Mouse (Mus musculus) stomach, embryonic 15.5 days (tissue): ENCODE data around the gene Rab44. TPM values are rescaled to one million over a fixed set of nuclear protein-coding genes. Genes with fewer than 3 reads are reported as not detected.
"Not testable (repeated sequence)": the region's sequence is repeated elsewhere in the genome, so short reads cannot be mapped to it uniquely, and the experiment has no call there.

ENCODE experiments used
- ATAC-seq: fragments of 200-750 bp; cut with Nextera tagmentation; 2 replicates; pipeline ENCODE4 v1.8.0; 2017; ENCODE audit warnings: low read depth, moderate number of reproducible peaks, moderate TSS enrichment; ENCODE audit not compliant: insufficient read depth, low FRiP score
- H3K27ac ChIP-seq: fragments of 300-500 bp; sonication (generic); 2 replicates; pipeline ENCODE4 v1.5.1; 2015; ENCODE audit warnings: mild to moderate bottlenecking, inconsistent platforms
- H3K27me3 ChIP-seq: fragments of 300-500 bp; sonication (generic); replicated peaks from 2 replicates; pipeline ENCODE4 v1.6.1; 2015; ENCODE audit warnings: inconsistent platforms
- H3K36me3 ChIP-seq: fragments of 300-500 bp; sonication (generic); 2 replicates; pipeline ENCODE4 v1.6.1; 2015; ENCODE audit warnings: inconsistent platforms
- H3K4me1 ChIP-seq: fragments of 300-500 bp; sonication (generic); 2 replicates; pipeline ENCODE4 v1.6.1; 2015; ENCODE audit warnings: inconsistent platforms
- H3K4me2 ChIP-seq: fragments of 300-500 bp; sonication (generic); 2 replicates; pipeline ENCODE4 v1.6.1; 2015; ENCODE audit warnings: mild to moderate bottlenecking, inconsistent platforms
- H3K4me3 ChIP-seq: fragments of 300-500 bp; sonication (generic); replicated peaks from 2 replicates; pipeline ENCODE4 v1.5.1; 2015; ENCODE audit warnings: inconsistent platforms
- H3K9ac ChIP-seq: fragments of 300-500 bp; sonication (generic); 2 replicates; pipeline ENCODE4 v1.6.1; 2015; ENCODE audit warnings: inconsistent platforms
- H3K9me3 ChIP-seq: fragments of 300-500 bp; sonication (generic); 2 replicates; pipeline ENCODE4 v1.6.1; 2016; ENCODE audit warnings: inconsistent platforms
- WGBS: fragments of 180-500 bp; shearing (Covaris S2); methylation state at CpG from one replicate; pipeline ENCODE4 v1.1.7; 2015; 5-methylcytosine and 5-hydroxymethylcytosine counted together
- polyA plus RNA-seq: library from polyadenylated mRNA; unstranded; fragments of >200 nt; fragmentation: Nextera tagmentation; extraction: Ambion mirVana; gene quantifications from 2 replicates; pipeline ENCODE4 v1.2.1, GENCODE M21; 2015

The Rab44 gene
- polyA plus RNA-seq: 1.5 and 2.3 TPM in 2 replicates

DNA sequence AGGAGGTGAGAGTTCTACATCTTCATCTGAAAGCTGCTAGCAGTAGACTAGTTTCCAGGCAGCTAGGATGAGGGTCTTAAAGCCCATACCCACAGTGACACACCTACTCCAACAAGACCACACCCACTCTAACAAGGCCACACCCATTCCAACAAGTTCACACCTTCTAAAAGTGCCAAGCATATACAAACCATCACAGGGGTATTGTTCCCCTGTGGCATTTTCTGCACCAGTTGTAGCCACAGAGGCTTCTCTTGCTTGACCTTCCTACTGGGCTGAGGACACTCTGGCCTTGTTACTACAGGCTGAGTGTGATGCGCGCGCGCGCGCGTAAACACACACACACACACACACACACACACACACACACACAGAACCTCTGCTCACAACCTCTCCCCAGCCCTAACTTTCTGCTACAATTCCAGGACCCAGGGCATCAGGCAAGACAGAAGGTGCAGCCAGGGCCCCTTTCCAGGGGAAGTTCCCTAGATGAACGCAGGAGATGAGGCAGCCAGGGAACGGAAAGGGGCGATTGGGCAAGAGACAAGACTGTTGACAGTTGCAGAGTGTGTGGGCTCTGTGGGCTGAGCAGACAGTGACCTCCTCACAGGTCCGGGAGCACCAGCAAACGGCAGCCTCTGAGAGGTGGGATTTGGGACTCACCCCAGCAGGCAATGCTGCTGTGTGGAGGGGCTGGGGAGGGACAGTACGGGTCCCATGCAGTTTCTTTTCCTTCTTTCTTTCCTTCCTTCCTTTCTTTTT, at the start of gene Rab44:
TSS of gene Rab44 (plus strand) at position 555 of the 762 bp plus-strand sequence.
- Histone ChIP-seq H3K9ac (no peak within 1 kb of the TSS), H3K36me3 (no peaks in the 10 kb centered on the region), H3K4me3 (no peak within 1 kb of the TSS), H3K27me3 (no peaks in the 10 kb centered on the region), H3K27ac (no peak within 1 kb of the TSS), H3K4me2 (no peak within 1 kb of the TSS), H3K9me3 (no peaks in the 10 kb centered on the region), H3K4me1 (no peaks in the 10 kb centered on the region)
- WGBS: 77% methylated on average over 13 of the region's 13 CpGs
- no peak for ATAC-seq

DNA sequence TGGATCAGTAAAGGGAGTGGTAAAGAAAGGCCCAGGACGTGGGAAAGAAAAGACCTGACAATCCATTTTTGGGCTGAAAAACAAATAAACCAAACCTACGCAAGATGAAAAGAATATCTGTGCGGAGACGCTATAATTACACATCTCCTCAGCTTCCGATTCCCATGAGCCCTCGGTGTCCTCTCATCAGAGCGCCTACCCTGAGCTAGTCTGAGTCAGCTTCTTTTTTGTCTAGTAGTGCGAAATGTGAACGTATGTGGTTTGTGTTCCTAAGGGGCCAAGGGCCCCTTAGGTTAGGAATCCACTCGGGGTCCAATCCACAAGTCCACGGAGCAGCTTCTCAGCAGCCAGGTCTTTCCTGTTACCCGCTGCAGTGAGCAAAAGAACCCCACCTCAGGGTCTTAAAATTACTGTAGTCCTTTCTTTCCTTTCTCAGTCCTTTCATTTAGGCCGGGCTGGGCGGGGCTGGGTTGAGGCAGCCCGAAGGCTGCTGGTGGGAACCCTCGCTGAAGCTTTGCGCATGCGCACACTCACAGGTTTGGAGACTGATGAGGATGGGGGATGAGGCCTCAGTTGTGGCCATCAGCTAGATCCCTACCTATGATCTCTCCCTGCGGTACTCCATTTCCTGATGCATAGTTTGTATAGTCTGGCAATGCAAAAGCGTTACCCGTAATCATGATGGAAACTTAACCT, 48.6 kb upstream of the Rab44 start:
- no peak overlapping the region for H3K4me3 ChIP-seq
- no peaks in the 10 kb centered on the region for H3K27me3 ChIP-seq
- ATAC-seq: no peak
- H3K9me3 ChIP-seq: no peaks in the 10 kb centered on the region
- no peak overlapping the region for H3K9ac ChIP-seq
- no peak overlapping the region for H3K4me2 ChIP-seq
- WGBS: 79% methylated on average over 21 of the region's 21 CpGs
- H3K27ac ChIP-seq: no peak overlapping the region
- H3K4me1 ChIP-seq: peaks cover 10% of the 10 kb centered on the region; the same call in 1 of the 2 replicates
- H3K36me3 ChIP-seq: no peaks in the 10 kb centered on the region

DNA sequence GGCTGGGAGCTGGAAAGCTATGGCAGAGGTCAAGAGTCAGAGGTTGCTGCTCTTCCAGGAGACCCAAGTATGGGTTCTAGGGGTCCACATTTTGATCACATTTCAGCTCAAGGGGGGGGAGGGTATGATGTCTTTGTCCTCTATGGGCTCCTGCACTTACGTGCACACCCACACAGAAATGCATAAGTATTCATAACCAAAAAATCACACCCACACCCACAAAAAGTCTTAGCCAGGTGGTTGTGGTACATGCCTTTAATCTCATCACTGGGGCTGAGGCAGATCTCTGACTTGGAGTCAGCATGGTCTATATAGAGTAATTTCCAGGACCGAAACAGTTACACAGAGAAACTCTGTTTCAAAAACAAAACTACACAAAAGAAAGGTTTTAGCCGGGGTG, 48.0 kb upstream of the Rab44 start:
- no peak overlapping the region for H3K9ac ChIP-seq
- H3K36me3 ChIP-seq: no peaks in the 10 kb centered on the region
- 92% methylated on average over 3 of the region's 3 CpGs for WGBS
- ATAC-seq: no peak
- H3K4me2 ChIP-seq: no peak overlapping the region
- peaks cover 10% of the 10 kb centered on the region; the same call in 1 of the 2 replicates for H3K4me1 ChIP-seq
- H3K27me3 ChIP-seq: no peaks in the 10 kb centered on the region
- H3K4me3 ChIP-seq: no peak overlapping the region
- no peak overlapping the region for H3K27ac ChIP-seq
- H3K9me3 ChIP-seq: no peaks in the 10 kb centered on the region

DNA sequence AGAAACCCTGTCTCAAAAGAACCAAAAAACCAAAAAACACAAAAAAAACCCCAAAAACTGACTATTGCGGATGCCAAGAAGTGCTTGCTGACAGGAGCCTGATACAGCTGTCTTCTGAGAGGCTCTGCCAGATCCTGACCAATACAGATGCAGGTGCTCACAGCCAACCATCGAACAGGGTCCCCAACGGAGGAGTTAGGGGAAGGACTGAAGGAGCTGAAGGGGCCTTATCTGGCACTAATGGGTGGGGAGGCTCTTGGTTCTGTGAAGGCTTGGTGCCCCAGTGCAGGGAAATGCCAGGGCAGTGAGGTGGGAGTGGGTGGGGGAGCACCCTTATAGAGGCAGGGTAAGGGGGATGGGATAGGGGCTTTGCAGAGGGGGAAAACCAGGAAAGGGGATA, 46.5 kb upstream of the Rab44 start:
- WGBS: 66% methylated on average over 3 of the region's 3 CpGs
- not testable (repeated sequence) for H3K27ac ChIP-seq, ATAC-seq, H3K4me2 ChIP-seq, H3K4me1 ChIP-seq, H3K36me3 ChIP-seq, H3K9ac ChIP-seq, H3K9me3 ChIP-seq, H3K27me3 ChIP-seq, H3K4me3 ChIP-seq

DNA sequence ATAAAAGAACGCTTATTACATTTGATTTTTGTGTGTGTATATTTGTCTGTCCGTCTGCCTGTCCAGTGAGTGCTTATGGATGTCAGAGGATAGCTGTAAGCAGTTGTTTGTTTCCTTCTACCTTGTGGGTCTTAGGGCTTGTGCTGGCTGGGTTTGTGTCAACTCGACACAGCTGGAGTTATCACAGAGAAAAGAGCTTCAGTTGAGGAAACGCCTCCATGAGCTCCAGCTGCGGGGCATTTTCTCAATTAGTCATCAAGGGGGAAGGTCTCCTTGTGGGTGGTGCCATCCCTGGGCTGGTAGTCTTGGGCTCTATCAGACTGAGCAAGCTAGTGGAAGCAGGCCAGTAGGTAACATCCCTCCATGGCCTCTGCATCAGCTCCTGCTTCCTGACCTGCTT, 46.1 kb upstream of the Rab44 start:
- no peak overlapping the region for H3K27ac ChIP-seq
- no peak for ATAC-seq
- H3K27me3 ChIP-seq: no peaks in the 10 kb centered on the region
- no peak overlapping the region for H3K4me3 ChIP-seq
- H3K9me3 ChIP-seq: no peaks in the 10 kb centered on the region
- peaks cover 8% of the 10 kb centered on the region; the same call in 1 of the 2 replicates for H3K4me1 ChIP-seq
- H3K4me2 ChIP-seq: no peak overlapping the region
- 61% methylated on average over 5 of the region's 5 CpGs for WGBS
- H3K36me3 ChIP-seq: no peaks in the 10 kb centered on the region
- H3K9ac ChIP-seq: no peak overlapping the region

DNA sequence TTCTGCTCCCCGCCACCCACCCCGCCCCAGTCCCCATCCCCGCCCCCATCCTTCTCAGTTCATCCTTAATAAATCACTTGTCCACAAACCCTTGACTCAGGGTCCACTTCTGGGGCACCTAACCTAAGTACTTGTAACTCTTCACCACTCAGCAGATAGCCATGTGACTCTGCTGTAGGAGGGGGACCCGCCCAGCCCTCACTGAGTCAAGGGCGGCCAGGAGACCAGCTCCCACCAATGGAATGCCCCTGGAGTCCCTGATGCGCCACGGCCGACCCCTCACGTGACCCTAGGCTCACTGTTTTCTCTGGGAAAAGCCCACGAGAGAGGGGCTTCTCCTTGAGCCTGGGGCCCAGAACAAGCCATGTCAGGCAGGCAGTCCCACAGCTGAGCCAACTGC, 44.9 kb upstream of the Rab44 start:
- no peak overlapping the region for H3K4me2 ChIP-seq
- no peak overlapping the region for H3K9ac ChIP-seq
- H3K9me3 ChIP-seq: no peaks in the 10 kb centered on the region
- H3K4me3 ChIP-seq: no peak overlapping the region
- peaks cover 12% of the 10 kb centered on the region; the same call in 1 of the 2 replicates for H3K4me1 ChIP-seq
- ATAC-seq: no peak
- no peak overlapping the region for H3K27ac ChIP-seq
- H3K36me3 ChIP-seq: no peaks in the 10 kb centered on the region
- H3K27me3 ChIP-seq: no peaks in the 10 kb centered on the region
- 66% methylated on average over 10 of the region's 10 CpGs for WGBS

DNA sequence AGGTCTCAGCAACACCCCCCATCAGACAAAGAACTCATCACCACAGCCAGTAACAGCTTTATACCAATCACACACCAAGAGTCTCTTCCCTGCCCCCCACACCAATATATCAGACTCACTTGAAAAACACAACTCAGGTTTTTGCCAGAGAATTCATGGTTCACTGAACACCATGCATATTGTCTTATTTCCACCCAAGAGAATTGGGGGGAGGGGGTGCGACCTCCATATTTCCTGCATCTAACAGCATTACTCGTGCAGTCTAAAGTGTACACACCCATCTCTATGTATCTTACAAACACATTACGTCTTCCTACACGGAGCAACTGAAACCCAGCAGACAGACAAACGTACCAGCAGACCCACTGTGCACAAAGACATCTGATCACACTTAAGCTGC, 42.1 kb upstream of the Rab44 start:
- Histone ChIP-seq H3K4me1 (peaks cover 12% of the 10 kb centered on the region; the same call in 1 of the 2 replicates), H3K27ac (no peak overlapping the region), H3K27me3 (no peaks in the 10 kb centered on the region), H3K36me3 (no peaks in the 10 kb centered on the region), H3K9me3 (no peaks in the 10 kb centered on the region), H3K4me3 (no peak overlapping the region), H3K9ac (no peak overlapping the region), H3K4me2 (no peak overlapping the region)
- 61% methylated on average over 5 of the region's 5 CpGs for WGBS
- no peak for ATAC-seq

DNA sequence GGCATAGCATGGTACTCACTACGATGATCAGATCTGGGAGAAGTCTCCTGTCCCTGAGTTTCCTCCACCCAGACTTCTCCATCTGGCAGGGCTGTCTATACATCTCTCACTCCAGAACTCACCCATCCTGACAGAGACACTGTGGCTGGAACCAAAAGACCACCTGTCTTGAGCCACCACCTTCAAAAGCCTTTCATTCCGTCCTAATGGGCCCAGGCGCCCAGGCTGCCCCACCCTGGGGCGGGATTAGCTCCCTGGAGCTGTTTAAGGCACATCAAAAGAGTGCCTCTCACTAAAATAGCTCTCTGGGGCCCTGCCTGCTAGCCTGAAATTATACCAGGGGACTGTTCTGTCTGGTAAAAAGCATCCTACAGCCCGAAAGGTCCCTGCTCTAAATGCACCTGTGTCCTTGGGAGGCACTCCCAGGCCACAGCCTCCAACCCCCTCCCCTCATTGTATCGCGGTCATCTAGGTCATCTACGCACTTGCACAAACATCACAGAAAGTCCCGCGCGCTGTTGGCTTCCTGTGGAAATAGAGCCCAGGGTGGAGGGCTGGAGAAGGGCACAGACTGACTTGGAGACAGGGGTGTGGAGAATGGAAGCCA, 41.1 kb upstream of the Rab44 start:
- Histone ChIP-seq H3K36me3 (no peaks in the 10 kb centered on the region), H3K9me3 (no peaks in the 10 kb centered on the region), H3K27me3 (no peaks in the 10 kb centered on the region), H3K9ac (no peak overlapping the region), H3K27ac (no peak overlapping the region), H3K4me1 (peaks cover 12% of the 10 kb centered on the region; the same call in 1 of the 2 replicates), H3K4me3 (no peak overlapping the region), H3K4me2 (no peak overlapping the region)
- ATAC-seq: no peak
- 17% methylated on average over 11 of the region's 11 CpGs for WGBS

DNA sequence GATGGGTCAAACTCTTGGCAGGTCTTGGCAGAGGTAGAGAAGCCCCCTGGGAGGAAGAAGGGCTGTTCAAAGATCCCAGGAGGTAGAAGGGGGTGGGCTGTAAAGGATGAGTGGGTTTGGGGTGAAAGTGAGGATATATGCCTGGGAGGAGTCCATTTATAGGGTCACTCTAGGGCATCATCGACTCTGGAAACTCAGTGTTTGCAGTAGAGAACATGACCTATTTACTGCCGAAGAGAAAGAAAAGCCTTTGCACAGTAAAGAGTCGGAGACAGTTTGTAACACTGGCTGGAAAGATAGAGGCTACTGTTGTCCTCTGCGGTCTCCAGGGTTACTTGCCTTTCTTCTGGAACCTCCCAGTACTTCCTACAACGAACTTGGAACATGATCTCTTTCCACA, 40.6 kb upstream of the Rab44 start:
- Histone ChIP-seq H3K4me1 (peaks cover 15% of the 10 kb centered on the region; the same call in 1 of the 2 replicates), H3K4me2 (no peak overlapping the region)
- ATAC-seq: no peak

DNA sequence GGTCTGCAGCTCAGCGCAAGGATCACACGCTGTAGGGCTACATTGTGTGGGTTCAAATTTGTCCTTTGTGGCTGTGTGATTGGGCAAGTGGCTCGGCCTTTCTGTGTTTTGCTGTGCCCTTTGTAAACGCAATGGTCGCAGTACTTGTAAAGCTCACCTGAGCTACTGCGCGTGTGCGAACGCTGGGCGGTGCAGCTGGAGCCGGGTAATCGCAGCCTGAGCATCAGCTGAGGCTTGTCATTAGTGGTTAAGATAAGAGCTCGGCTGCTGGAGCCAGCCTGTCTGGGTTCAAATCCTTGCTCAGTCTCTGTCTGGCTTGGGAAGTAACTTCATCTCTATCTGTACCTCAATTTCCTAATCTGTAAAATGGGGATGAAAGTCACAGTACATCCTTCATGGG, 39.9 kb upstream of the Rab44 start:
- ATAC-seq: no peak
- Histone ChIP-seq H3K4me1 (peaks cover 21% of the 10 kb centered on the region; the same call in 1 of the 2 replicates), H3K27me3 (no peaks in the 10 kb centered on the region), H3K4me3 (no peak overlapping the region), H3K4me2 (no peak overlapping the region), H3K36me3 (no peaks in the 10 kb centered on the region), H3K9ac (no peak overlapping the region), H3K9me3 (no peaks in the 10 kb centered on the region), H3K27ac (no peak overlapping the region)
- WGBS: 68% methylated on average over 13 of the region's 13 CpGs

More for the DNA sequence above, 40.6 kb upstream of the Rab44 start:
- 41% methylated on average over 5 of the region's 5 CpGs for WGBS
- H3K9me3 ChIP-seq: no peaks in the 10 kb centered on the region
- H3K27ac ChIP-seq: no peak overlapping the region
- H3K9ac ChIP-seq: no peak overlapping the region
- H3K4me3 ChIP-seq: no peak overlapping the region
- no peaks in the 10 kb centered on the region for H3K36me3 ChIP-seq
- no peaks in the 10 kb centered on the region for H3K27me3 ChIP-seq

DNA sequence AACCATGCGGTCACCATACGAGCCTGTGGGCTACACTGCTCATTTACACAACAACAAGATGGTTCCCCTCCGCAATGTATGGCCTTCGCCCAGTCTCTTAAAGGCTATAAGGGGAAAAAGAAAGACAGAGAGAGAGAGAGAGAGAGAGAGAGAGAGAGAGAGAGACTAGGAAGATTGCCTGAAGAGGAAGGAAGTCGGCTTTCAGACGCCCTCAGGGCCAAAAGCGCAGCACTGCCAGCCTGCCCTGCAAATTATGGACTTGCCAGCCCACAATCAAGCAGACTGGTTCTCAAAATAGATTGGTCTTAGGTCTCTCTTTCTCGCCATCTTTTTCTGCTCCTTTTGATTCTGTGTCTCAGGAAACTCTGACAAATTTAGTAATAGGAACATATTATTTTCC, 37.7 kb upstream of the Rab44 start:
- H3K27ac ChIP-seq: no peak overlapping the region
- 0 out of 2 replicates have a peak, but pooled peaks cover 5% of the 10 kb centered on the region for H3K27me3 ChIP-seq
- no peak for ATAC-seq
- H3K4me3 ChIP-seq: no peak overlapping the region
- no peak overlapping the region for H3K9ac ChIP-seq
- no peaks in the 10 kb centered on the region for H3K9me3 ChIP-seq
- H3K4me1 ChIP-seq: peaks cover 29% of the 10 kb centered on the region
- no peaks in the 10 kb centered on the region for H3K36me3 ChIP-seq
- H3K4me2 ChIP-seq: no peak overlapping the region
- 84% methylated on average over 8 of the region's 8 CpGs for WGBS
